Mouse (Mus musculus) sigmoid colon, adult 10 weeks (tissue): ENCODE data around the gene Tdpoz2. TPM values are rescaled to one million over a fixed set of nuclear protein-coding genes. Genes with fewer than 3 reads are reported as not detected.

Experiments
- polyA plus RNA-seq: library from polyadenylated mRNA; stranded (reverse); fragments of 350-450 nt; fragmentation: Illumina TruSeq; extraction: RNeasy Lipid Tissue Mini Kit (QIAGEN cat#74804); gene quantifications from one replicate; pipeline ENCODE4 v1.2.3, GENCODE M21; 2014; ENCODE audit warnings: low read depth, low replicate concordance

Gene Tdpoz2
- not detected for polyA plus RNA-seq

GRCm38 (mm10) chr3:93652586-93652985 is at the start of gene Tdpoz2:
TSS of gene Tdpoz2 (minus strand) at chr3:93652686.

DNA sequence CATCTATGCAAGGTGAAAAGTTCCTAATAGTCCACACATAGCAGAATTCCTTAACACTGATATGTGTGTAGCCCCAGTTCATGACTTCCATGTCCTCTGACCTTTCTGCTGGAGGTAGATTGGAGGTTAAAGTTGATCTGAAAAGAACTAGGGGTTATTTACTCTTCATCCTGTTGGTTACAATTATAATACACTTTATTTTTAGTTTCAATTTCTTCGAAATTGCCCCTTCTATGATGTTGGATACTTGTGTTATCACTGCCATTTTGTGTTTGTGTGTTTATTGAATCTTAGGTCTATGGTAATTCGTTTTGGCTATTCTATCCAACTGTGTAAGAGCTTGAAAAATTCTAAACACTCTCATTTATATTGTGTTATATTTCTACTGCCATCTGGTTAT is 40.5 kb upstream of the Tdpoz2 start, which contains the start of gene Gm37596:
Gm37596 (minus strand) TSS at position 101 of the 400 bp plus-strand sequence.

GRCm38 (mm10) chr3:93676210-93676609 is 23.7 kb upstream of the Tdpoz2 start, which contains the start of gene Tdpoz1:
TSS of gene Tdpoz1 (minus strand) at chr3:93676310.

Other genes starting within 250 kb of the Tdpoz2 start
- gene Tchh, start 210.4 kb downstream of the Tdpoz2 start, polyA plus RNA-seq: 0.63 TPM
- not detected for gene Tchhl1, start 183.9 kb downstream of the Tdpoz2 start, polyA plus RNA-seq
- 261 TPM for gene S100a11, start 132.2 kb downstream of the Tdpoz2 start, polyA plus RNA-seq
- 290 TPM for gene S100a10, start 97.6 kb downstream of the Tdpoz2 start, polyA plus RNA-seq
- not detected for gene Tdpoz1, start 23.6 kb upstream of the Tdpoz2 start, polyA plus RNA-seq
- gene Gm37596, start 40.4 kb upstream of the Tdpoz2 start, polyA plus RNA-seq: not detected
- gene Gm5773, start 120.3 kb upstream of the Tdpoz2 start, polyA plus RNA-seq: not detected
- gene Tdpoz4, start 143.7 kb upstream of the Tdpoz2 start, polyA plus RNA-seq: not detected
- gene Tdpoz3, start 173.3 kb upstream of the Tdpoz2 start, polyA plus RNA-seq: not detected